Mouse (Mus musculus): ENCODE measurements around the gene Stam2.
A peak's percentile ranks its signal among the peaks of the same experiment; 100 is the strongest.

- TF ChIP-seq CTCF (IDR thresholded peaks at IDR 0.05; ENCODE audit: low read depth) (0 out of 2 replicates have a peak, but pooled peaks have one; percentile 4), EP300 (IDR thresholded peaks at IDR 0.05; ENCODE audit: low read depth) (no peak)
These were observed 2.0 kb upstream of the Stam2 start for GRCm38 (mm10) chr2:52744099-52744498.

All from heart, postnatal 0 days (tissue).